Mouse (Mus musculus) intestine, postnatal 0 days (tissue): ENCODE results near the gene Usp15. TPM values are rescaled to one million over a fixed set of nuclear protein-coding genes. Genes with fewer than 3 reads are reported as not detected.

ENCODE experiments used
- ATAC-seq: fragments of 200-750 bp; cut with Nextera tagmentation; 2 replicates; pipeline ENCODE4 v1.8.0; 2017; ENCODE audit warnings: mild to moderate bottlenecking, moderate TSS enrichment, moderate library complexity
- H3K27ac ChIP-seq: fragments of 300-500 bp; sonication (generic); 2 replicates; pipeline ENCODE4 v1.5.1; 2014; ENCODE audit warnings: mild to moderate bottlenecking, low read depth, low read length, moderate library complexity
- H3K27me3 ChIP-seq: fragments of 300-500 bp; sonication (generic); replicated peaks from 2 replicates; pipeline ENCODE4 v1.6.1; 2014; ENCODE audit warnings: low read length, mixed read lengths; ENCODE audit not compliant: control insufficient read depth, insufficient read depth
- H3K36me3 ChIP-seq: fragments of 300-500 bp; sonication (generic); 2 replicates; pipeline ENCODE4 v1.6.1; 2014; ENCODE audit warnings: mild to moderate bottlenecking, moderate library complexity; ENCODE audit not compliant: control insufficient read depth, insufficient read depth
- H3K4me1 ChIP-seq: fragments of 300-500 bp; sonication (generic); replicated peaks from 2 replicates; pipeline ENCODE4 v1.6.1; 2014; ENCODE audit warnings: antibody characterized with exemption, low read length, mixed read lengths; ENCODE audit not compliant: control insufficient read depth, insufficient read depth
- H3K4me2 ChIP-seq: fragments of 300-500 bp; sonication (generic); replicated peaks from 2 replicates; pipeline ENCODE4 v1.6.1; 2014; ENCODE audit warnings: low read depth, mild to moderate bottlenecking, moderate library complexity
- H3K4me3 ChIP-seq: fragments of 300-500 bp; sonication (generic); 2 replicates; pipeline ENCODE4 v1.5.1; 2014; ENCODE audit warnings: low read depth, low read length
- H3K9ac ChIP-seq: fragments of 300-500 bp; sonication (generic); 2 replicates; pipeline ENCODE4 v1.6.1; 2014; ENCODE audit warnings: mild to moderate bottlenecking, low read depth, low read length
- H3K9me3 ChIP-seq: fragments of 300-500 bp; sonication (generic); 2 replicates; pipeline ENCODE4 v1.6.1; 2016; ENCODE audit warnings: mixed run types; ENCODE audit not compliant: control insufficient read depth
- CTCF ChIP-seq: sonication (generic); IDR thresholded peaks from 2 replicates; pipeline ENCODE4 v1.5.1; 2016; ENCODE audit warnings: low read depth, mild to moderate bottlenecking, control low read depth, antibody characterized with exemption, moderate library complexity
- WGBS: fragments of 180-500 bp; shearing (Covaris S2); extraction: QIAGEN DNeasy Blood & Tissue Kit; methylation state at CpG from one replicate; pipeline ENCODE4 v1.1.7; 2014; 5-methylcytosine and 5-hydroxymethylcytosine counted together
- polyA plus RNA-seq: library from polyadenylated mRNA; unstranded; fragments of >200 nt; fragmentation: Nextera tagmentation; extraction: Ambion mirVana; gene quantifications from 2 replicates; pipeline ENCODE4 v1.2.1, GENCODE M21; 2015

Gene Usp15
- polyA plus RNA-seq, 1 experiment from 2014 or later = 48.0 TPM

- H3K36me3 ChIP-seq = 0 out of 2 replicates have a peak, but pooled peaks cover 9% of the 10 kb centered on the region
- no peak overlapping the region for H3K4me2 ChIP-seq
- no peak for ATAC-seq
- H3K4me1 ChIP-seq = no peaks in the 10 kb centered on the region
- H3K9me3 ChIP-seq = no peaks in the 10 kb centered on the region
- H3K27me3 ChIP-seq = no peaks in the 10 kb centered on the region
- no peak overlapping the region for H3K4me3 ChIP-seq
- no peak for TF ChIP-seq CTCF
- 79% methylated on average over 5 of the region's 5 CpGs for WGBS
- no peak overlapping the region for H3K27ac ChIP-seq
- H3K9ac ChIP-seq = no peak overlapping the region
These were observed 88.7 kb downstream of the Usp15 start for GRCm38 (mm10) chr10:123108121-123108520.

- no peaks in the 10 kb centered on the region for H3K36me3 ChIP-seq
- ATAC-seq = no peak
- H3K27me3 ChIP-seq = no peaks in the 10 kb centered on the region
- TF ChIP-seq CTCF = no peak
- H3K9ac ChIP-seq = no peak overlapping the region
- no peaks in the 10 kb centered on the region for H3K4me1 ChIP-seq
- 39% methylated on average over 1 of the region's 1 CpGs for whole genome bisulfite sequencing
- H3K4me3 ChIP-seq = no peak overlapping the region
- H3K9me3 ChIP-seq = no peaks in the 10 kb centered on the region
- H3K27ac ChIP-seq = no peak overlapping the region
- no peak overlapping the region for H3K4me2 ChIP-seq
These were observed 95.5 kb downstream of the Usp15 start for GRCm38 (mm10) chr10:123101303-123101702.

GRCm38 (mm10) chr10:123100584-123100983, 96.2 kb downstream of the Usp15 start:
- ATAC-seq = no peak
- Histone ChIP-seq H3K9me3 (no peaks in the 10 kb centered on the region), H3K36me3 (no peaks in the 10 kb centered on the region), H3K4me2 (no peak overlapping the region), H3K4me1 (no peaks in the 10 kb centered on the region), H3K27ac (no peak overlapping the region), H3K27me3 (no peaks in the 10 kb centered on the region), H3K9ac (no peak overlapping the region), H3K4me3 (no peak overlapping the region)
- WGBS = 59% methylated on average over 2 of the region's 2 CpGs
- no peak for TF ChIP-seq CTCF

GRCm38 (mm10) chr10:123094504-123094903, 102.3 kb downstream of the Usp15 start:
- no peaks in the 10 kb centered on the region for H3K27me3 ChIP-seq
- WGBS = 87% methylated on average over 7 of the region's 7 CpGs
- H3K4me1 ChIP-seq = no peaks in the 10 kb centered on the region
- ATAC-seq = no peak
- H3K9ac ChIP-seq = no peak overlapping the region
- no peaks in the 10 kb centered on the region for H3K36me3 ChIP-seq
- TF ChIP-seq CTCF = no peak
- H3K27ac ChIP-seq = no peak overlapping the region
- H3K9me3 ChIP-seq = no peaks in the 10 kb centered on the region
- H3K4me3 ChIP-seq = no peak overlapping the region
- H3K4me2 ChIP-seq = no peak overlapping the region

- Histone ChIP-seq H3K27me3 (no peaks in the 10 kb centered on the region), H3K9ac (no peak overlapping the region), H3K4me2 (no peak overlapping the region), H3K9me3 (no peaks in the 10 kb centered on the region), H3K4me1 (no peaks in the 10 kb centered on the region), H3K36me3 (no peaks in the 10 kb centered on the region), H3K27ac (no peak overlapping the region), H3K4me3 (no peak overlapping the region)
- TF ChIP-seq CTCF = no peak
- no peak for ATAC-seq
- WGBS = 67% methylated on average over 3 of the region's 3 CpGs
These were observed 104.2 kb downstream of the Usp15 start for GRCm38 (mm10) chr10:123092577-123092976.

- WGBS = 33% methylated on average over 5 of the region's 5 CpGs
- no peak for ATAC-seq
- H3K4me3 ChIP-seq = no peak overlapping the region
- no peak overlapping the region for H3K9ac ChIP-seq
- no peaks in the 10 kb centered on the region for H3K9me3 ChIP-seq
- peak; percentile 85 for TF ChIP-seq CTCF
- H3K36me3 ChIP-seq = no peaks in the 10 kb centered on the region
- no peaks in the 10 kb centered on the region for H3K4me1 ChIP-seq
- H3K4me2 ChIP-seq = no peak overlapping the region
- H3K27ac ChIP-seq = no peak overlapping the region
- H3K27me3 ChIP-seq = no peaks in the 10 kb centered on the region
These were observed 105.1 kb downstream of the Usp15 start for GRCm38 (mm10) chr10:123091737-123092136.

GRCm38 (mm10) chr10:123089425-123089930, 107.3 kb downstream of the Usp15 start:
- Histone ChIP-seq H3K4me3 (no peak overlapping the region), H3K9ac (no peak overlapping the region), H3K27ac (no peak overlapping the region), H3K4me2 (peak overlapping the region; percentile 48), H3K27me3 (no peaks in the 10 kb centered on the region), H3K9me3 (no peaks in the 10 kb centered on the region), H3K36me3 (no peaks in the 10 kb centered on the region), H3K4me1 (peaks cover 4% of the 10 kb centered on the region; the same call in 1 of the 2 replicates)
- no peak for TF ChIP-seq CTCF
- peak; percentile 99 for ATAC-seq
- 43% methylated on average over 12 of the region's 12 CpGs for WGBS
